Mouse (Mus musculus) gastrocnemius, postnatal 14 days (tissue): ENCODE data around the gene Map6d1. TPM values are rescaled to one million over a fixed set of nuclear protein-coding genes. Genes with fewer than 3 reads are reported as not detected.

ENCODE experiments used
- DNase-seq: peaks from one replicate; pipeline ENCODE4 v3.0.0; 2021; ENCODE audit warnings: mixed read lengths
- intact Hi-C: fragments of 180-260 bp; cut with DNase I; formaldehyde crosslinking; loops from one replicate; pipeline ENCODE4 v1.15.1; 2025; ENCODE audit warnings: low total_unique reads
- long read RNA-seq, 2 experiments: library from polyadenylated mRNA; stranded (forward); transcript quantifications; one replicate each; pipeline ENCODE4 v2.0.0; 2021
- total RNA-seq, 2 experiments: library from RNA; stranded (reverse); gene quantifications; 2 replicates each; pipeline ENCODE4 v1.2.3; 2021

The Map6d1 gene
- total RNA-seq, result under 1 TPM; 0.44 to 0.68 TPM
- long read RNA-seq, experiment 1, result 0 reads
- long read RNA-seq, experiment 2, partial matches to known transcripts, result 0 of 4 reads
- long read RNA-seq, experiment 2, other reads (novel, unspliced or antisense), result 1 of 4 reads

GRCm38 (mm10) chr16:20240468-20241414, at the start of gene Map6d1:
Gene Map6d1 (minus strand): TSS chr16:20241358.
- intact Hi-C loops, result no loop called here
- peak; percentile 31 for DNase-seq

- no peak for DNase-seq
- intact Hi-C loops, result no loop called here
Measured at GRCm38 (mm10) chr16:20280238-20280637, 39.1 kb upstream of the Map6d1 start.

GRCm38 (mm10) chr16:20279395-20279794, 38.2 kb upstream of the Map6d1 start:
- no peak for DNase-seq
- intact Hi-C loops, result no loop called here

GRCm38 (mm10) chr16:20272994-20273393, 31.8 kb upstream of the Map6d1 start:
- intact Hi-C loops, result no loop called here
- no peak for DNase-seq

- intact Hi-C loops, result no loop called here
- no peak for DNase-seq
Measured at GRCm38 (mm10) chr16:20271339-20271738, 30.2 kb upstream of the Map6d1 start.

GRCm38 (mm10) chr16:20265089-20265488, 23.9 kb upstream of the Map6d1 start:
- intact Hi-C loops, result no loop called here
- DNase-seq, result no peak

- DNase-seq, result no peak
Measured at GRCm38 (mm10) chr16:20257926-20258325, 16.8 kb upstream of the Map6d1 start.

GRCm38 (mm10) chr16:20248442-20249174, 7.5 kb upstream of the Map6d1 start:
- DNase-seq, result no peak
- intact Hi-C loops, result no loop called here

More at GRCm38 (mm10) chr16:20257926-20258325, 16.8 kb upstream of the Map6d1 start:
- intact Hi-C loops, result no loop called here

- no peak for DNase-seq
- intact Hi-C loops, result no loop called here
Measured at GRCm38 (mm10) chr16:20247103-20247502, 5.9 kb upstream of the Map6d1 start.

- intact Hi-C loops, result no loop called here
- DNase-seq, result no peak
Measured at GRCm38 (mm10) chr16:20238646-20239045, 2.5 kb downstream of the Map6d1 start.

GRCm38 (mm10) chr16:20237426-20237825, 3.7 kb downstream of the Map6d1 start:
- DNase-seq, result no peak
- intact Hi-C loops, result no loop called here

GRCm38 (mm10) chr16:20234406-20234805, 6.8 kb downstream of the Map6d1 start:
- intact Hi-C loops, result no loop called here
- no peak for DNase-seq

- no peak for DNase-seq
- intact Hi-C loops, result loop anchor here (5.0 kb wide), 1 partner anchor 59 kb away; no protein-coding TSS in a partner anchor
Measured at GRCm38 (mm10) chr16:20228167-20228566, 13.0 kb downstream of the Map6d1 start.

GRCm38 (mm10) chr16:20227504-20227903, 13.7 kb downstream of the Map6d1 start:
- DNase-seq, result no peak
- intact Hi-C loops, result loop anchor here (5.0 kb wide), 1 partner anchor 60 kb away; no protein-coding TSS in a partner anchor

GRCm38 (mm10) chr16:20226676-20227075, 14.5 kb downstream of the Map6d1 start:
- DNase-seq, result no peak
- intact Hi-C loops, result loop anchor here (5.0 kb wide), 1 partner anchor 61 kb away; no protein-coding TSS in a partner anchor

GRCm38 (mm10) chr16:20222726-20223125, 18.4 kb downstream of the Map6d1 start:
- no peak for DNase-seq
- intact Hi-C loops, result no loop called here

GRCm38 (mm10) chr16:20213591-20214226, 27.4 kb downstream of the Map6d1 start:
- intact Hi-C loops, result no loop called here
- DNase-seq, result peak; percentile 28

- intact Hi-C loops, result no loop called here
- DNase-seq, result no peak
Measured at GRCm38 (mm10) chr16:20199501-20200201, 41.5 kb downstream of the Map6d1 start.

GRCm38 (mm10) chr16:20196962-20197361, 44.2 kb downstream of the Map6d1 start:
- no peak for DNase-seq
- intact Hi-C loops, result no loop called here
